Mouse (Mus musculus) layer of hippocampus, adult 8-10 months (tissue): ENCODE measurements around the gene Alg9. TPM values are rescaled to one million over a fixed set of nuclear protein-coding genes. Genes with fewer than 3 reads are reported as not detected.
A peak's percentile ranks its signal among the peaks of the same experiment; 100 is the strongest.
"Not testable (repeated sequence)": the region's sequence is repeated elsewhere in the genome, so short reads cannot be mapped to it uniquely, and the experiment has no call there.

Source experiments
- DNase-seq, 2 experiments: peaks; one replicate each; pipeline ENCODE4 v3.0.0; 2022; ENCODE audit warnings: low spot score in 2 of 2
- total RNA-seq, 4 experiments: library from RNA; stranded (reverse); gene quantifications; 2 replicates each; pipeline ENCODE4 v1.2.4; 2022

The Alg9 gene
- total RNA-seq, 4 experiments from 2014 or later = 21.2 to 34.8 (median 31.2) TPM

- no peak for DNase-seq
Observed at GRCm38 (mm10) chr9:50815666-50816065, 40.8 kb downstream of the Alg9 start.

GRCm38 (mm10) chr9:50816512-50816911 lies 41.7 kb downstream of the Alg9 start:
- no peak for DNase-seq

- DNase-seq = no peak
Observed at GRCm38 (mm10) chr9:50818050-50818449, 43.2 kb downstream of the Alg9 start.

GRCm38 (mm10) chr9:50819716-50820115 lies 44.9 kb downstream of the Alg9 start:
- no peak for DNase-seq

GRCm38 (mm10) chr9:50821651-50822050 lies 46.8 kb downstream of the Alg9 start:
- DNase-seq = no peak

GRCm38 (mm10) chr9:50822216-50822615 lies 47.4 kb downstream of the Alg9 start:
- no peak for DNase-seq

- DNase-seq = no peak
Observed at GRCm38 (mm10) chr9:50823779-50824453, 49.1 kb downstream of the Alg9 start.

GRCm38 (mm10) chr9:50831514-50831913 lies 56.7 kb downstream of the Alg9 start:
- no peak for DNase-seq

GRCm38 (mm10) chr9:50832162-50832561 lies 57.3 kb downstream of the Alg9 start:
- no peak for DNase-seq

GRCm38 (mm10) chr9:50832582-50832981 lies 57.8 kb downstream of the Alg9 start:
- not testable (repeated sequence) for DNase-seq

- DNase-seq = no peak
Observed at GRCm38 (mm10) chr9:50833786-50834185, 59.0 kb downstream of the Alg9 start.

- no peak for DNase-seq
Observed at GRCm38 (mm10) chr9:50835068-50835705, 60.4 kb downstream of the Alg9 start.

GRCm38 (mm10) chr9:50836097-50836496 lies 61.3 kb downstream of the Alg9 start:
- no peak for DNase-seq

GRCm38 (mm10) chr9:50841079-50841789 lies 66.4 kb downstream of the Alg9 start:
- DNase-seq = no peak

- DNase-seq = no peak
Observed at GRCm38 (mm10) chr9:50845081-50845480, 70.3 kb downstream of the Alg9 start, which contains the start of gene Ppp2r1b. Ppp2r1b (plus strand) TSS chr9:50845301.

- DNase-seq = no peak
Observed at GRCm38 (mm10) chr9:50845547-50845946, 70.7 kb downstream of the Alg9 start.

- no peak for DNase-seq
Observed at GRCm38 (mm10) chr9:50847133-50847532, 72.3 kb downstream of the Alg9 start.

- no peak for DNase-seq
Observed at GRCm38 (mm10) chr9:50847606-50848368, 73.0 kb downstream of the Alg9 start.

GRCm38 (mm10) chr9:50848821-50849220 lies 74.0 kb downstream of the Alg9 start:
- DNase-seq = no peak

- DNase-seq = peak; percentile 83 to 96
Observed at GRCm38 (mm10) chr9:50849249-50849648, 74.4 kb downstream of the Alg9 start.

- no peak for DNase-seq
Observed at GRCm38 (mm10) chr9:50849755-50850154, 74.9 kb downstream of the Alg9 start.

- no peak for DNase-seq
Observed at GRCm38 (mm10) chr9:50850271-50850670, 75.5 kb downstream of the Alg9 start.
